Comparison of ENCODE assay signal across 10 mouse cellular contexts in the genomic region with DNA sequence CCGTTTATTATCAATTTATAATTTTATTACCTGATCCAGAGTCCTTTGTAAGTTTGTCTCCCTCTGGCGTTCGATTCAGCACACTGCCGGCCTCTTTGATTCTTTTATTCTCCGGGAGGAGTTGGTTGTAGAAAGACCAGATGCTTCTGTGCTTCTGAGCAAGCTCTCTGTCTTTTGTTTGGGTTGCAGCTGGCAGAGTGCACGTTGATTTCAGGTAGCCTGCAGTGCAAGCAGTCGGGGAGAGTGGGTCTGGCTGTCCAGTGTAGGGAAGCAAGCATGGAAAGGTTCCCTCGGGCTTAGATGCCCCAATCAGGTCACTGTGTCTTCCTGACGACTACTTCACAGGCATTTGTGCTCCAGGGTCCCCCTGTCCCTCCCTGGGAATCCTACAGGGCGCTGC. TPM values are rescaled to one million over a fixed set of nuclear protein-coding genes. Genes with fewer than 3 reads are reported as not detected.
A peak's percentile ranks its signal among the peaks of the same experiment; 100 is the strongest.
DNase-seq lines count a peak whose midpoint lies in the region; ATAC-seq and TF ChIP-seq lines count a peak whose summit lies in the region.
"Had no signal": no experiment of that assay in that cellular context is flagged by ENCODE, and none has a peak within 500 bp of the region (broad histone marks: within the 10 kb centered on the region; RNA-seq: fewer than 3 reads in every experiment).

No protein-coding gene starts in this region.

- H3K27me3 ChIP-seq in kidney, postnatal 0 days (ENCODE audit: insufficient read depth, low read length), result no peaks in the 10 kb centered on the region
- H3K27me3 ChIP-seq in kidney, embryonic 16.5 days (ENCODE audit: insufficient read depth, low read length), result no peaks in the 10 kb centered on the region
- no peaks in the 10 kb centered on the region for H3K27me3 ChIP-seq in forebrain, embryonic 11.5 days (ENCODE audit: control insufficient read depth, insufficient read depth, low read length)

- no peak overlapping the region for H3K4me3 ChIP-seq in kidney, postnatal 0 days (replicated peaks; ENCODE audit: low read depth, low read length)
- no peak overlapping the region for H3K4me3 ChIP-seq in kidney, embryonic 16.5 days (ENCODE audit: low read length)
- no peak overlapping the region for H3K4me3 ChIP-seq in forebrain, embryonic 11.5 days (ENCODE audit: low read depth, low read length)

- WGBS in kidney, postnatal 0 days, result 36% methylated on average over 10 of the region's 10 CpGs
- 29% methylated on average over 10 of the region's 10 CpGs for WGBS in kidney, embryonic 16.5 days
- 36% methylated on average over 10 of the region's 10 CpGs for WGBS in forebrain, embryonic 11.5 days

- H3K9ac ChIP-seq in kidney, postnatal 0 days (ENCODE audit: low read depth, low read length), result no peak overlapping the region
- H3K9ac ChIP-seq in kidney, embryonic 16.5 days (replicated peaks; ENCODE audit: low read length), result no peak overlapping the region
- H3K9ac ChIP-seq in forebrain, embryonic 11.5 days (ENCODE audit: low read length), result no peak overlapping the region

- DNase-seq in kidney, postnatal 0 days (ENCODE audit: low spot score), result peak; percentile 39
- peak; percentile 44 for DNase-seq in R1 (ENCODE audit: low read depth, low spot score)
- DNase-seq in forebrain, embryonic 11.5 days (ENCODE audit: low spot score), result peak; percentile 57
- DNase-seq in lung, postnatal 14 days, result peak; percentile 3
- DNase-seq in gastrocnemius, adult 18-20 months (ENCODE audit: low spot score), result no peak
- DNase-seq in T-cell, adult 2 months (ENCODE audit: low spot score), result no peak

- H3K4me1 ChIP-seq in kidney, postnatal 0 days (replicated peaks; ENCODE audit: insufficient read depth, low read length), result no peaks in the 10 kb centered on the region
- no peaks in the 10 kb centered on the region for H3K4me1 ChIP-seq in kidney, embryonic 16.5 days (ENCODE audit: insufficient read depth, low read length)
- H3K4me1 ChIP-seq in forebrain, embryonic 11.5 days (replicated peaks; ENCODE audit: control insufficient read depth, insufficient read depth, low read length), result no peaks in the 10 kb centered on the region

- no peaks in the 10 kb centered on the region for H3K9me3 ChIP-seq in kidney, postnatal 0 days (replicated peaks; ENCODE audit: low read length)
- no peaks in the 10 kb centered on the region for H3K9me3 ChIP-seq in kidney, embryonic 16.5 days (ENCODE audit: low read length)
- H3K9me3 ChIP-seq in forebrain, embryonic 11.5 days (ENCODE audit: control insufficient read depth, low read length), result no peaks in the 10 kb centered on the region

- no peak for ATAC-seq in kidney, postnatal 0 days (replicated peaks; ENCODE audit: low FRiP score, low read depth)
- ATAC-seq in kidney, embryonic 16.5 days (ENCODE audit: low FRiP score, low TSS enrichment), result no peak
- 0 out of 2 replicates have a peak, but pooled peaks have one; percentile 21 for ATAC-seq in forebrain, embryonic 11.5 days (replicated peaks; ENCODE audit: low FRiP score)
- ATAC-seq in erythroblast, adult 5-6 weeks (replicated peaks; ENCODE audit: low FRiP score, poor library complexity, severe bottlenecking), result no peak

- no peak overlapping the region for H3K27ac ChIP-seq in kidney, postnatal 0 days
- H3K27ac ChIP-seq in kidney, embryonic 16.5 days (ENCODE audit: low read length), result no peak overlapping the region
- no peak overlapping the region for H3K27ac ChIP-seq in forebrain, embryonic 11.5 days (ENCODE audit: low read depth, low read length)

- H3K36me3 ChIP-seq in kidney, postnatal 0 days (ENCODE audit: insufficient read depth, low read length), result no peaks in the 10 kb centered on the region
- no peaks in the 10 kb centered on the region for H3K36me3 ChIP-seq in kidney, embryonic 16.5 days (ENCODE audit: insufficient read depth, low read length)
- H3K36me3 ChIP-seq in forebrain, embryonic 11.5 days (ENCODE audit: control insufficient read depth, insufficient read depth, low read length), result no peaks in the 10 kb centered on the region

- no peak overlapping the region for H3K4me2 ChIP-seq in kidney, postnatal 0 days (ENCODE audit: low read length)
- no peak overlapping the region for H3K4me2 ChIP-seq in kidney, embryonic 16.5 days (replicated peaks; ENCODE audit: low read depth, low read length)
- H3K4me2 ChIP-seq in forebrain, embryonic 11.5 days (ENCODE audit: low read depth, low read length, severe bottlenecking), result no peak overlapping the region

- TF ChIP-seq CTCF in kidney, postnatal 0 days (IDR thresholded peaks at IDR 0.05; ENCODE audit: low read depth), result peak; percentile 63

RNA-seq across cellular contexts. Expression of a gene that starts 16.5 kb away (rescaled TPM):
- polyA plus RNA-seq in kidney, postnatal 0 days (2015; fragmentation: Nextera tagmentation; extraction: Ambion mirVana), result 24.8 and 25.6 TPM in 2 replicates
- 25.1 and 29.8 TPM in 2 replicates for polyA plus RNA-seq in kidney, embryonic 16.5 days (2015; fragmentation: Nextera tagmentation; extraction: Ambion mirVana)
- 15.2 and 20.9 TPM in 2 replicates for polyA plus RNA-seq in forebrain, embryonic 11.5 days (2014; fragmentation: Nextera tagmentation; extraction: Ambion mirVana)
- 0.42 and 2.3 TPM in 2 replicates for total RNA-seq in erythroblast, adult 5-6 weeks (2015; ENCODE audit: low replicate concordance)
- total RNA-seq in erythroblast, adult 5-6 weeks (2017; ENCODE audit: low replicate concordance), result 1.8 and 2.0 TPM in 2 replicates
- total RNA-seq in gastrocnemius, adult 18-20 months (2021), result 10 to 100 TPM; 14.7 to 16.1 TPM

RNA-seq across cellular contexts. Expression of a gene that starts 53.0 kb away (rescaled TPM):
- not detected in 2 replicates for polyA plus RNA-seq in kidney, postnatal 0 days (2015; fragmentation: Nextera tagmentation; extraction: Ambion mirVana)
- polyA plus RNA-seq in kidney, embryonic 16.5 days (2015; fragmentation: Nextera tagmentation; extraction: Ambion mirVana), result not detected in 2 replicates
- polyA plus RNA-seq in forebrain, embryonic 11.5 days (2014; fragmentation: Nextera tagmentation; extraction: Ambion mirVana), result not detected in 2 replicates
- total RNA-seq in erythroblast, adult 5-6 weeks (2015; ENCODE audit: low replicate concordance), result not detected in 2 replicates
- not detected in 2 replicates for total RNA-seq in erythroblast, adult 5-6 weeks (2017; ENCODE audit: low replicate concordance)
- not detected for total RNA-seq in gastrocnemius, adult 18-20 months (2021)
- polyA plus RNA-seq: heart, embryonic 16.5 days; testis, adult 2 months had no signal

Comparison
In these comparisons a context has a peak if more than half of its experiments do, and no peak if none do; other contexts are left out.
1. DNase-seq: peak in kidney, postnatal 0 days (single experiment), R1 (single experiment), forebrain, embryonic 11.5 days (single experiment) and lung, postnatal 14 days (single experiment); none in gastrocnemius, adult 18-20 months (single experiment) and T-cell, adult 2 months (single experiment).